Mouse (Mus musculus): ENCODE measurements around the gene Slc22a14. TPM values are rescaled to one million over a fixed set of nuclear protein-coding genes. Genes with fewer than 3 reads are reported as not detected.
"Not testable (repeated sequence)": the region's sequence is repeated elsewhere in the genome, so short reads cannot be mapped to it uniquely, and the experiment has no call there.

Slc22a14 gene
- polyA plus RNA-seq, 1 experiment = not detected

DNA sequence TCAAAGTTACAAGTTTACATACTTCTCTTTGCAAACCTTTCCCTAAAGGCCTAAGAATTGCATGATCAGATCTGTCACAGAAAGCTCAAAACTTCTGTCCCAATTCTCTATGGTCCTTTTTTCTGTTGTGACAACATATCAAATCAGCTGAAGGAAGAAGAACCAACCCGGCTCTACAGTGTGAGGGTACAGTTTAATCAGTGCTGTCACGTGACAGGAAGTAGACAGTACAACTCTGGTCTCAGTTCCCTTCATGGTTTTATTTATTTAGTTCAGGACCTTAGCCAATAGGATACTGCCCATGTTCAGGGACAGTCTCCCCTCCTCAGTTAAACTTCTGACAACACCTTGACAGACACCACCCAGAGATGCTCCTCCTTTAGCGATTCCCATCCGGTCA, 145.1 kb downstream of the Slc22a14 start:
- H3K4me3 ChIP-seq = no peak overlapping the region
- no peak for TF ChIP-seq E2F4 (IDR thresholded peaks at IDR 0.05; ENCODE audit: insufficient read depth)
- no peak for TF ChIP-seq TCF3 (IDR thresholded peaks at IDR 0.05; ENCODE audit: insufficient read length, low read depth)
- TF ChIP-seq MYOD1 (IDR thresholded peaks at IDR 0.05; ENCODE audit: control insufficient read depth in 1 of 3, insufficient read length in 2 of 3, low read depth in 2 of 3) = no peak
- no peak for TF ChIP-seq MAX (IDR thresholded peaks at IDR 0.05; ENCODE audit: low read depth)
- TF ChIP-seq TCF12 (IDR thresholded peaks at IDR 0.05; ENCODE audit: insufficient read depth, poor library complexity, severe bottlenecking) = no peak
- TF ChIP-seq USF1 (IDR thresholded peaks at IDR 0.05; ENCODE audit: low read depth) = no peak
- TF ChIP-seq MYOG (IDR thresholded peaks at IDR 0.05; ENCODE audit: control insufficient read depth in 1 of 3, insufficient read depth in 1 of 3, insufficient read length in 2 of 3, low read depth in 2 of 3) = no peak
- no peak for TF ChIP-seq POLR2A (IDR thresholded peaks at IDR 0.05; ENCODE audit: insufficient read length, low read depth)
- no peak for TF ChIP-seq SRF (IDR thresholded peaks at IDR 0.05; ENCODE audit: control insufficient read depth, insufficient read length, low read depth)
- no peak for TF ChIP-seq REST (IDR thresholded peaks at IDR 0.05; ENCODE audit: insufficient read depth, insufficient read length)
- no peak for TF ChIP-seq CEBPB (IDR thresholded peaks at IDR 0.05; ENCODE audit: insufficient read depth, poor library complexity, severe bottlenecking)
- H3K4me2 ChIP-seq (ENCODE audit: low read depth) = no peak overlapping the region
- peaks cover 8% of the 10 kb centered on the region for H3K36me3 ChIP-seq (ENCODE audit: control insufficient read depth, insufficient read depth)
- no peak overlapping the region for H3ac ChIP-seq (ENCODE audit: control insufficient read depth, insufficient read length)
- H3K79me2 ChIP-seq (ENCODE audit: control insufficient read depth, insufficient read depth) = no peaks in the 10 kb centered on the region
- no peaks in the 10 kb centered on the region for H3K27me3 ChIP-seq (ENCODE audit: control insufficient read depth, insufficient read depth, insufficient read length)

DNA sequence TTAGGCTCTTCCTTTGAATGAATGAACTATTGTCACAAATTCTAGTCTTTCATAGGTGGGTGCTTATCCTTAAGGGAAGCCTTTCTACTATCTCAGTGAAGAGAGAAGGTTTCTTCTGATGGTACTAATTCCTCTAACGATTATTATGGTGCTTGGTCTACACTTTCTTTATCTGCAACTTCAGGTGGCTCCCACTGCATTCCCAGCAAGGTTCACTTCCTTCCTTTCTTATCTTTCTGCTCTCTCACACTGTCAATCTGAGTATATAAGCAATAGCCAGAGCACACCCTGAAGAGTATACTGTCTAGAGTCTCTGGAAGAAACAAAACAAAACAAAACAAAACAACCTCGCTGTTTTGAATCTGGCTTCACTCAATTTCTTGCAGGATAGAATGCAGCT, 145.7 kb downstream of the Slc22a14 start:
- Histone ChIP-seq H3K4me2 (ENCODE audit: low read depth) (no peak overlapping the region), H3K4me3 (no peak overlapping the region), H3K36me3 (ENCODE audit: control insufficient read depth, insufficient read depth) (peaks cover 2% of the 10 kb centered on the region), H3K27me3 (ENCODE audit: control insufficient read depth, insufficient read depth, insufficient read length) (no peaks in the 10 kb centered on the region), H3ac (ENCODE audit: control insufficient read depth, insufficient read length) (no peak overlapping the region), H3K79me2 (ENCODE audit: control insufficient read depth, insufficient read depth) (no peaks in the 10 kb centered on the region)
- no peak for TF ChIP-seq USF1 (IDR thresholded peaks at IDR 0.05; ENCODE audit: low read depth)
- TF ChIP-seq POLR2A (IDR thresholded peaks at IDR 0.05; ENCODE audit: insufficient read length, low read depth) = no peak
- no peak for TF ChIP-seq CEBPB (IDR thresholded peaks at IDR 0.05; ENCODE audit: insufficient read depth, poor library complexity, severe bottlenecking)
- TF ChIP-seq REST (IDR thresholded peaks at IDR 0.05; ENCODE audit: insufficient read depth, insufficient read length) = no peak
- no peak for TF ChIP-seq MYOG (IDR thresholded peaks at IDR 0.05; ENCODE audit: control insufficient read depth in 1 of 3, insufficient read depth in 1 of 3, insufficient read length in 2 of 3, low read depth in 2 of 3)
- TF ChIP-seq E2F4 (IDR thresholded peaks at IDR 0.05; ENCODE audit: insufficient read depth) = no peak
- no peak for TF ChIP-seq SRF (IDR thresholded peaks at IDR 0.05; ENCODE audit: control insufficient read depth, insufficient read length, low read depth)
- no peak for TF ChIP-seq POLR2AphosphoS2 (IDR thresholded peaks at IDR 0.05; ENCODE audit: insufficient read length, low read depth)
- no peak for TF ChIP-seq TCF12 (IDR thresholded peaks at IDR 0.05; ENCODE audit: insufficient read depth, poor library complexity, severe bottlenecking)
- no peak for TF ChIP-seq MYOD1 (IDR thresholded peaks at IDR 0.05; ENCODE audit: control insufficient read depth in 1 of 3, insufficient read length in 2 of 3, low read depth in 2 of 3)
- TF ChIP-seq TCF3 (IDR thresholded peaks at IDR 0.05; ENCODE audit: insufficient read length, low read depth) = no peak
- no peak for TF ChIP-seq MAX (IDR thresholded peaks at IDR 0.05; ENCODE audit: low read depth)

- not testable (repeated sequence) for H3K4me3 ChIP-seq; H3K4me2 ChIP-seq (ENCODE audit: low read depth); H3K27me3 ChIP-seq (ENCODE audit: control insufficient read depth, insufficient read depth, insufficient read length); H3K36me3 ChIP-seq (ENCODE audit: control insufficient read depth, insufficient read depth); H3ac ChIP-seq (ENCODE audit: control insufficient read depth, insufficient read length); H3K79me2 ChIP-seq (ENCODE audit: control insufficient read depth, insufficient read depth)
These were observed 150.0 kb downstream of the Slc22a14 start for GRCm38 (mm10) chr9:119215341-119215740.

- no peak overlapping the region for H3K4me3 ChIP-seq
- no peaks in the 10 kb centered on the region for H3K36me3 ChIP-seq (ENCODE audit: control insufficient read depth, insufficient read depth)
- TF ChIP-seq POLR2AphosphoS2 (IDR thresholded peaks at IDR 0.05; ENCODE audit: insufficient read length, low read depth) = no peak
- TF ChIP-seq SRF (IDR thresholded peaks at IDR 0.05; ENCODE audit: control insufficient read depth, insufficient read length, low read depth) = no peak
- no peak for TF ChIP-seq POLR2A (IDR thresholded peaks at IDR 0.05; ENCODE audit: insufficient read length, low read depth)
- no peak for TF ChIP-seq USF1 (IDR thresholded peaks at IDR 0.05; ENCODE audit: low read depth)
- no peak for TF ChIP-seq MAX (IDR thresholded peaks at IDR 0.05; ENCODE audit: low read depth)
- no peak for TF ChIP-seq MYOG (IDR thresholded peaks at IDR 0.05; ENCODE audit: control insufficient read depth in 1 of 3, insufficient read depth in 1 of 3, insufficient read length in 2 of 3, low read depth in 2 of 3)
- TF ChIP-seq TCF3 (IDR thresholded peaks at IDR 0.05; ENCODE audit: insufficient read length, low read depth) = no peak
- TF ChIP-seq TCF12 (IDR thresholded peaks at IDR 0.05; ENCODE audit: insufficient read depth, poor library complexity, severe bottlenecking) = no peak
- TF ChIP-seq CEBPB (IDR thresholded peaks at IDR 0.05; ENCODE audit: insufficient read depth, poor library complexity, severe bottlenecking) = no peak
- TF ChIP-seq MYOD1 (IDR thresholded peaks at IDR 0.05; ENCODE audit: control insufficient read depth in 1 of 3, insufficient read length in 2 of 3, low read depth in 2 of 3) = no peak
- TF ChIP-seq E2F4 (IDR thresholded peaks at IDR 0.05; ENCODE audit: insufficient read depth) = no peak
- H3K79me2 ChIP-seq (ENCODE audit: control insufficient read depth, insufficient read depth) = no peaks in the 10 kb centered on the region
- no peak overlapping the region for H3K4me2 ChIP-seq (ENCODE audit: low read depth)
- H3ac ChIP-seq (ENCODE audit: control insufficient read depth, insufficient read length) = no peak overlapping the region
- H3K27me3 ChIP-seq (ENCODE audit: control insufficient read depth, insufficient read depth, insufficient read length) = no peaks in the 10 kb centered on the region
These were observed 150.8 kb downstream of the Slc22a14 start for GRCm38 (mm10) chr9:119214601-119215000.

GRCm38 (mm10) chr9:119212996-119213395, 152.4 kb downstream of the Slc22a14 start:
- no peaks in the 10 kb centered on the region for H3K27me3 ChIP-seq (ENCODE audit: control insufficient read depth, insufficient read depth, insufficient read length)
- no peaks in the 10 kb centered on the region for H3K79me2 ChIP-seq (ENCODE audit: control insufficient read depth, insufficient read depth)
- no peaks in the 10 kb centered on the region for H3K36me3 ChIP-seq (ENCODE audit: control insufficient read depth, insufficient read depth)
- no peak overlapping the region for H3K4me2 ChIP-seq (ENCODE audit: low read depth)
- H3ac ChIP-seq (ENCODE audit: control insufficient read depth, insufficient read length) = no peak overlapping the region
- TF ChIP-seq MYOD1 (IDR thresholded peaks at IDR 0.05; ENCODE audit: control insufficient read depth in 1 of 3, insufficient read length in 2 of 3, low read depth in 2 of 3) (no peak), MAX (IDR thresholded peaks at IDR 0.05; ENCODE audit: low read depth) (no peak), REST (IDR thresholded peaks at IDR 0.05; ENCODE audit: insufficient read depth, insufficient read length) (no peak), TCF12 (IDR thresholded peaks at IDR 0.05; ENCODE audit: insufficient read depth, poor library complexity, severe bottlenecking) (no peak)
- no peak overlapping the region for H3K4me3 ChIP-seq

All from myocyte (in vitro differentiated cells).